Mouse (Mus musculus): ENCODE results near the gene Kbtbd2. TPM values are rescaled to one million over a fixed set of nuclear protein-coding genes. Genes with fewer than 3 reads are reported as not detected.

Kbtbd2 gene
- polyA plus RNA-seq, 1 experiment from 2014 or later = 19.3 TPM

- H3K9ac ChIP-seq (ENCODE audit: low read depth, low read length) = peak within 1 kb of the TSS; percentile 84
- no peaks in the 10 kb centered on the region for H3K36me3 ChIP-seq (ENCODE audit: control insufficient read depth, insufficient read depth, low read length)
- no peaks in the 10 kb centered on the region for H3K9me3 ChIP-seq (ENCODE audit: control insufficient read depth, low read length)
- H3K4me2 ChIP-seq (ENCODE audit: low read depth, low read length) = peak within 1 kb of the TSS; percentile 88
- H3K27me3 ChIP-seq (replicated peaks; ENCODE audit: control insufficient read depth, insufficient read depth, low read length) = no peaks in the 10 kb centered on the region
- no peaks in the 10 kb centered on the region for H3K4me1 ChIP-seq (ENCODE audit: control insufficient read depth, insufficient read depth, low read length)
- peak within 1 kb of the TSS; percentile 74 for H3K4me3 ChIP-seq (ENCODE audit: low read length)
- peak; percentile 99 for ATAC-seq
- peak within 1 kb of the TSS; percentile 82 for H3K27ac ChIP-seq (ENCODE audit: low read length)
- WGBS = under 1% methylated on average over 52 of the region's 58 CpGs
These were observed 34.2 kb upstream of the Kbtbd2 start, which contains the start of gene Fkbp9 for GRCm38 (mm10) chr6:56831697-56832406. Gene Fkbp9 (plus strand): TSS chr6:56832059.

- H3K4me2 ChIP-seq (ENCODE audit: low read depth, low read length) = no peak overlapping the region
- H3K27me3 ChIP-seq (replicated peaks; ENCODE audit: control insufficient read depth, insufficient read depth, low read length) = no peaks in the 10 kb centered on the region
- ATAC-seq = no peak
- H3K4me1 ChIP-seq (ENCODE audit: control insufficient read depth, insufficient read depth, low read length) = no peaks in the 10 kb centered on the region
- H3K27ac ChIP-seq (ENCODE audit: low read length) = no peak overlapping the region
- WGBS = 44% methylated on average over 3 of the region's 3 CpGs
- no peaks in the 10 kb centered on the region for H3K36me3 ChIP-seq (ENCODE audit: control insufficient read depth, insufficient read depth, low read length)
- H3K9ac ChIP-seq (ENCODE audit: low read depth, low read length) = no peak overlapping the region
- H3K4me3 ChIP-seq (ENCODE audit: low read length) = no peak overlapping the region
- H3K9me3 ChIP-seq (ENCODE audit: control insufficient read depth, low read length) = no peaks in the 10 kb centered on the region
These were observed 28.0 kb upstream of the Kbtbd2 start for GRCm38 (mm10) chr6:56825657-56826056.

DNA sequence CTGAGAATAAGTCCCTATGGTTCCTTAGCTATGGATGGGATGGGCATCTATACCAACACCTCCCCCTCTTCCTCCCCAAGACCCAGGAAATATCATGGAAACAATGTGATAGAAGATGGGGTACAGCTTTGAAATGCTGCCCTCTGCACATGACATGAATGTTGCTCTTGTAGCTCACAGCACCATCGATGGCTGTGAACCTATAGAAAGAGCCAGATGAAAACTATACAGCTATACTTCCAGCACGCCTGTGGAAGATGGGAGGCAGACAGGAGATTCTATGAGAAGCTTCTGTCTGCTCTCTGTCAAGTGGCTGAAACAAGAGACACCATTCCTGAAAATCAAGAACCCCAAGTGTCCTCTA is 21.5 kb upstream of the Kbtbd2 start:
- Histone ChIP-seq H3K4me2 (ENCODE audit: low read depth, low read length) (no peak overlapping the region), H3K27me3 (replicated peaks; ENCODE audit: control insufficient read depth, insufficient read depth, low read length) (no peaks in the 10 kb centered on the region), H3K36me3 (ENCODE audit: control insufficient read depth, insufficient read depth, low read length) (no peaks in the 10 kb centered on the region), H3K9me3 (ENCODE audit: control insufficient read depth, low read length) (no peaks in the 10 kb centered on the region), H3K9ac (ENCODE audit: low read depth, low read length) (no peak overlapping the region), H3K4me3 (ENCODE audit: low read length) (no peak overlapping the region), H3K27ac (ENCODE audit: low read length) (no peak overlapping the region), H3K4me1 (ENCODE audit: control insufficient read depth, insufficient read depth, low read length) (no peaks in the 10 kb centered on the region)
- WGBS = 85% methylated on average over 2 of the region's 2 CpGs
- no peak for ATAC-seq

DNA sequence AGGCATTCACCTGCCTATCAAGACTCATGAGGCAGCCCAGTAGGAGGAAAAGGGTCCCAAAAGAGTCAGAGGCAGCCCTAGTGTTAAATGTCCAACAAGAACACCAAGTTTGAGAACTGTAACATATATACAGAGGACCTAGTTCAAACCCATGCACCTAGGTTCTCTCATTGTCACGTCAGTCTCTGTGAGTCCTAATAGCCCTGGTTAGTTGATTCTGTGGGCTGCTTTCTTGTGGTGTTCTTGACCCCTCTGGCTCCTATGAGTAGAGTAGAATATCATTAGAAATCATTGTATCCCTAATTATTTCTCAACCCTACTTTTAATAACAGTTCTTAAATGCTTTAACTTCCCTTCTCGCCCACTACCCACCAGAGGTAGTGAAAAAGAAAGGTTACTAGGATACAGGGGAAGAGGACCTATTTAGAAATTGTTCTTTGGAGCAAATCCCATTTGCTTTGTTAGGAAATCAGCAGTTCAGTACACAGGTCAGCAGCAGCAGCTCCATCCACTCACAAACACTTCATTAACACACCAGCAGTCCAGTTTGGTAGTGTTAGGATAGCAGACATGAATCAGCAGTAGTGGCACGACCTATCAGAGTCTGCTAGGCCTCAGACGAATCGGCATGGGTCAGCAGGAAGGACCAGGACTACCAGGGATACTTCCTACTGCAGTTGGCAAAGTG is 21.0 kb upstream of the Kbtbd2 start:
- no peak for ATAC-seq

DNA sequence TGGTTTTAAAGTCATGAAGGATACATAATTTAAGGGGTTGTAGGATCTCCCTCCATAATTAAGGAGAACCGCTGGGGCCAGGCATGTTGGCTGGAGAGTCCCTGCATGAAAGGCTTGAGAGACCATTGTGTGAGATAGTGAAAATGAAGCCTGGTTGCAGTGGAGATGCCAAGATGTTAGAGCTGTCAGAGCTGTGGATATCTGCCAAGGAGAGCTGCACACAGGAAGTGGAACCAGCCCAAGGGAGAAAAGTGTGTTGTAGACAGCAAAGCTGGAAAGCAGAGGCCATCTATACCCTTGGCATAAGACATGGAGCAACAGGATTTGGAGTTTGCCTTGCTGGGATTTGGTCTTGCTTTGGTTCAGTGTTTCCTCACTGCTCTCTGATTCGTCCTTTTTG is 15.7 kb upstream of the Kbtbd2 start:
- Histone ChIP-seq H3K9me3 (ENCODE audit: control insufficient read depth, low read length) (no peaks in the 10 kb centered on the region), H3K9ac (ENCODE audit: low read depth, low read length) (no peak overlapping the region), H3K4me1 (ENCODE audit: control insufficient read depth, insufficient read depth, low read length) (no peaks in the 10 kb centered on the region), H3K4me3 (ENCODE audit: low read length) (no peak overlapping the region), H3K36me3 (ENCODE audit: control insufficient read depth, insufficient read depth, low read length) (no peaks in the 10 kb centered on the region), H3K4me2 (ENCODE audit: low read depth, low read length) (no peak overlapping the region), H3K27ac (ENCODE audit: low read length) (no peak overlapping the region), H3K27me3 (replicated peaks; ENCODE audit: control insufficient read depth, insufficient read depth, low read length) (no peaks in the 10 kb centered on the region)
- ATAC-seq = no peak
- 65% methylated on average over 2 of the region's 2 CpGs for WGBS

More for the DNA sequence above, 21.0 kb upstream of the Kbtbd2 start:
- WGBS = 74% methylated on average over 5 of the region's 5 CpGs
- Histone ChIP-seq H3K27me3 (replicated peaks; ENCODE audit: control insufficient read depth, insufficient read depth, low read length) (no peaks in the 10 kb centered on the region), H3K4me1 (ENCODE audit: control insufficient read depth, insufficient read depth, low read length) (no peaks in the 10 kb centered on the region), H3K9me3 (ENCODE audit: control insufficient read depth, low read length) (no peaks in the 10 kb centered on the region), H3K4me3 (ENCODE audit: low read length) (no peak overlapping the region), H3K9ac (ENCODE audit: low read depth, low read length) (no peak overlapping the region), H3K27ac (ENCODE audit: low read length) (no peak overlapping the region), H3K36me3 (ENCODE audit: control insufficient read depth, insufficient read depth, low read length) (no peaks in the 10 kb centered on the region), H3K4me2 (ENCODE audit: low read depth, low read length) (no peak overlapping the region)

DNA sequence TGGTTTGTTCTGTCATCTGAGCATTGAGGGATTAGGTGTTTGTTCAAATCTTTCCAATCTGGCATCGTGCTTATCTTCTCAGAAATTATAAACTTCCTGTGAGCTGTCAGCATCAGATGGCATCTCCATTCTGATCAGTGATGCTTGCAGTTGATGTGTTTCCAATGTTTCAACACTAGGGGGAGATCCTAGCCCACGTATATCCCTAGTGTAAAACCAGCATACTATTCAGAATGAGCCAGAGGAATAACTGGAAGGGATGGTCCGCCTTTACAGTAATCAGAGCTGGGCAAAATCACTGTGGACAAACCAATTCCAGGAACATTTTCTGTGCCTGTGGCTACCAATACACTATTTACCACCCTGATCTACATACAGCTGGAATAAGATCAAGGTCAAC is 11.0 kb upstream of the Kbtbd2 start:
- H3K4me3 ChIP-seq (ENCODE audit: low read length) = no peak overlapping the region
- H3K27me3 ChIP-seq (replicated peaks; ENCODE audit: control insufficient read depth, insufficient read depth, low read length) = no peaks in the 10 kb centered on the region
- no peaks in the 10 kb centered on the region for H3K4me1 ChIP-seq (ENCODE audit: control insufficient read depth, insufficient read depth, low read length)
- ATAC-seq = peak; percentile 81
- no peaks in the 10 kb centered on the region for H3K9me3 ChIP-seq (ENCODE audit: control insufficient read depth, low read length)
- 14% methylated on average over 3 of the region's 3 CpGs for WGBS
- no peak overlapping the region for H3K9ac ChIP-seq (ENCODE audit: low read depth, low read length)
- H3K4me2 ChIP-seq (ENCODE audit: low read depth, low read length) = no peak overlapping the region
- H3K27ac ChIP-seq (ENCODE audit: low read length) = no peak overlapping the region
- no peaks in the 10 kb centered on the region for H3K36me3 ChIP-seq (ENCODE audit: control insufficient read depth, insufficient read depth, low read length)

DNA sequence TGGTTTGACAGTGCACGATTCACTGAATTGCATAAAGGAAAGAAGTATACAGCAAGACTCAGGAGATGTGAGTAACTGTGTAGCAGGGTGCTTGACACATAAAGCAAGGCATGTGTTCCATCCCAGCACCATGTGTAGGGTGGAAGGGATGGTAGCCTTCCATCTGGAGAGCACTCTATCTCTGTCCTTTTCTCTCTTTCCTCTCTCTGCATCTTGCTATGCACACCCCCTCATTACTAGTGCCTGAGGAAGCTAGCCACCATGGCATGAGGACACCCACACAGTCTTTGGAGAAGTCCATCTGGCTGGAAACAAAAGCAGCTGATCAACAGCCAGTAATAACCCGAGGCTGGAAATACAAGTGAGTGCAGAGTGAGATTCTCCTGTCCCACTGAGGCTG is 8.6 kb upstream of the Kbtbd2 start:
- Histone ChIP-seq H3K4me1 (ENCODE audit: control insufficient read depth, insufficient read depth, low read length) (no peaks in the 10 kb centered on the region), H3K36me3 (ENCODE audit: control insufficient read depth, insufficient read depth, low read length) (no peaks in the 10 kb centered on the region), H3K27me3 (replicated peaks; ENCODE audit: control insufficient read depth, insufficient read depth, low read length) (no peaks in the 10 kb centered on the region), H3K27ac (ENCODE audit: low read length) (no peak overlapping the region), H3K4me2 (ENCODE audit: low read depth, low read length) (no peak overlapping the region), H3K9ac (ENCODE audit: low read depth, low read length) (no peak overlapping the region), H3K9me3 (ENCODE audit: control insufficient read depth, low read length) (no peaks in the 10 kb centered on the region), H3K4me3 (ENCODE audit: low read length) (no peak overlapping the region)
- WGBS = 70% methylated on average over 2 of the region's 2 CpGs
- ATAC-seq = no peak

GRCm38 (mm10) chr6:56805026-56805425 is 7.4 kb upstream of the Kbtbd2 start:
- Histone ChIP-seq H3K9me3 (ENCODE audit: control insufficient read depth, low read length) (no peaks in the 10 kb centered on the region), H3K4me3 (ENCODE audit: low read length) (no peak overlapping the region), H3K4me1 (ENCODE audit: control insufficient read depth, insufficient read depth, low read length) (no peaks in the 10 kb centered on the region), H3K9ac (ENCODE audit: low read depth, low read length) (no peak overlapping the region), H3K4me2 (ENCODE audit: low read depth, low read length) (no peak overlapping the region), H3K36me3 (ENCODE audit: control insufficient read depth, insufficient read depth, low read length) (no peaks in the 10 kb centered on the region), H3K27ac (ENCODE audit: low read length) (no peak overlapping the region), H3K27me3 (replicated peaks; ENCODE audit: control insufficient read depth, insufficient read depth, low read length) (no peaks in the 10 kb centered on the region)
- 76% methylated on average over 4 of the region's 4 CpGs for WGBS
- ATAC-seq = no peak

DNA sequence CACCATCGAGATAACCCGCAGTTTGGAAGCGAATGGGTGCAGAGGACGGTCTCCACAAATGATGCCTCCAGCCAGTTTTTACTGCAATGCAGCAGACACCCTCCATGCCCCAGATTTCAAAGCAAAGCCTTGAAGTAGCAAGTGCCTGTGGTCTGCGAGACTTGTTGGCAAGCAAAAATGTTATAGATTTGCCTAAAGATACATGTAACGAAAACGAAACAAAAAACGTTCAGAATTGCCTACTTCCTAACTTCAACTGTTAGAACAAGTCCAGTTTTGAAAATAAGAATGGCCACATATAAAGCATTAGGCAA is 496 bp upstream of the Kbtbd2 start:
- no peak; the same call in 1 of the 2 replicates for ATAC-seq
- no peaks in the 10 kb centered on the region for H3K36me3 ChIP-seq (ENCODE audit: control insufficient read depth, insufficient read depth, low read length)
- H3K27me3 ChIP-seq (replicated peaks; ENCODE audit: control insufficient read depth, insufficient read depth, low read length) = no peaks in the 10 kb centered on the region
- peak overlapping the region; percentile 80 for H3K4me3 ChIP-seq (ENCODE audit: low read length)
- peak overlapping the region; percentile 86 for H3K4me2 ChIP-seq (ENCODE audit: low read depth, low read length)
- H3K27ac ChIP-seq (ENCODE audit: low read length) = peak overlapping the region; percentile 100
- peak overlapping the region; percentile 97 for H3K9ac ChIP-seq (ENCODE audit: low read depth, low read length)
- H3K9me3 ChIP-seq (ENCODE audit: control insufficient read depth, low read length) = no peaks in the 10 kb centered on the region
- 13% methylated on average over 8 of the region's 8 CpGs for WGBS
- peaks cover 18% of the 10 kb centered on the region for H3K4me1 ChIP-seq (ENCODE audit: control insufficient read depth, insufficient read depth, low read length)
